Mouse (Mus musculus) brain, adult 2 months (tissue): ENCODE measurements around the gene Prkab1.

Source experiments
- DNase-seq: peaks from one replicate; pipeline ENCODE4 v3.0.0; 2011; ENCODE audit warnings: low read depth, low spot score

The Prkab1 gene

GRCm38 (mm10) chr5:115982671-115983373 is 41.5 kb downstream of the Prkab1 start:
- no peak for DNase-seq

- DNase-seq, result no peak
These were observed 43.8 kb downstream of the Prkab1 start for GRCm38 (mm10) chr5:115980537-115980936.

- DNase-seq, result peak; percentile 50
These were observed 45.1 kb downstream of the Prkab1 start for GRCm38 (mm10) chr5:115979134-115979696.

- DNase-seq, result no peak
These were observed 46.1 kb downstream of the Prkab1 start for GRCm38 (mm10) chr5:115978255-115978654.

GRCm38 (mm10) chr5:115977757-115978156 is 46.6 kb downstream of the Prkab1 start:
- DNase-seq, result peak; percentile 30

GRCm38 (mm10) chr5:115977266-115977665 is 47.0 kb downstream of the Prkab1 start:
- DNase-seq, result no peak

GRCm38 (mm10) chr5:115976446-115976845 is 47.9 kb downstream of the Prkab1 start:
- DNase-seq, result no peak

- peak; percentile 69 for DNase-seq
These were observed 48.6 kb downstream of the Prkab1 start for GRCm38 (mm10) chr5:115975672-115976071.

- DNase-seq, result no peak
These were observed 53.1 kb downstream of the Prkab1 start for GRCm38 (mm10) chr5:115971236-115971635.
